Mouse (Mus musculus): ENCODE measurements around the gene Cep83.
A peak's percentile ranks its signal among the peaks of the same experiment; 100 is the strongest.

The Cep83 gene

DNA sequence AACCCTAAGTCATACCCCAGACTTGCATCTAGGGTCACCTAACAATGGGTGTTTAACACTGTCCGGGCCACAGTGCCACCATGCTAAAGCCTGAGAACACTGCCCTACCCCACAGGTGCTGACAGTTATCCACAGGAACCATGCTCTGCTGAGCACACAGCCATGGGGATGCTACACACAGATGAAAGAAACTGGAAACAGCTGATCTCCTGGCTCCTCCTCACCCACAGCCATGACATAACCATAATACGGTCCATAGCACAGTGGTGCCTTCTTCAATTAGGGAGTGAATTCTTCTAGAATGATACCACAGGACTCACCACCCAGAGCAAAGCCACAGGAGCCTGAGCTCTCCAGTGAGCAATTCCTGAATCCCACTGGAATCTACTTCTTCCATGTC, 137.5 kb downstream of the Cep83 start:
- DNase-seq (ENCODE audit: extremely low read depth, insufficient read length, low spot score) = no peak

GRCm38 (mm10) chr10:94826436-94826835, 138.0 kb downstream of the Cep83 start:
- DNase-seq (ENCODE audit: extremely low read depth, insufficient read length, low spot score) = no peak

DNA sequence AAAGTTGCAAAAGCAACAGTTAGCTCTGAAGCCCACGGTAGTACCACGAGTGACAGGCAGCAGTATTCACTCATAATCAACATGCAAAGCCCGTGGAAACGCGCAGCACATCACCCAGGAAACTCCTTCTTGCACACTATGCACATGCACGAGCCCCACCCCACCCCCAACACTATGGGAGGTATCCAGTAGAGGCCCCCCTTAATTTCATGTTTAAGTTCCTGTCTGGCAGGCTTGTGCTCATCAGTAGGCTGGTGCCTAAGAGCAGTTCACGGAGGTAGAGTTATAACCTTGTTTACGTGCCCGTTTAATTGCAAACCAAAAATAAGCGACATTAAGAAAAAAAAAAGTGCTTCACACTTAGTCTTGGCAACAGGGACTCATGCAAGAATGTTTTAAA, 138.9 kb downstream of the Cep83 start:
- no peak for DNase-seq (ENCODE audit: extremely low read depth, insufficient read length, low spot score)

DNA sequence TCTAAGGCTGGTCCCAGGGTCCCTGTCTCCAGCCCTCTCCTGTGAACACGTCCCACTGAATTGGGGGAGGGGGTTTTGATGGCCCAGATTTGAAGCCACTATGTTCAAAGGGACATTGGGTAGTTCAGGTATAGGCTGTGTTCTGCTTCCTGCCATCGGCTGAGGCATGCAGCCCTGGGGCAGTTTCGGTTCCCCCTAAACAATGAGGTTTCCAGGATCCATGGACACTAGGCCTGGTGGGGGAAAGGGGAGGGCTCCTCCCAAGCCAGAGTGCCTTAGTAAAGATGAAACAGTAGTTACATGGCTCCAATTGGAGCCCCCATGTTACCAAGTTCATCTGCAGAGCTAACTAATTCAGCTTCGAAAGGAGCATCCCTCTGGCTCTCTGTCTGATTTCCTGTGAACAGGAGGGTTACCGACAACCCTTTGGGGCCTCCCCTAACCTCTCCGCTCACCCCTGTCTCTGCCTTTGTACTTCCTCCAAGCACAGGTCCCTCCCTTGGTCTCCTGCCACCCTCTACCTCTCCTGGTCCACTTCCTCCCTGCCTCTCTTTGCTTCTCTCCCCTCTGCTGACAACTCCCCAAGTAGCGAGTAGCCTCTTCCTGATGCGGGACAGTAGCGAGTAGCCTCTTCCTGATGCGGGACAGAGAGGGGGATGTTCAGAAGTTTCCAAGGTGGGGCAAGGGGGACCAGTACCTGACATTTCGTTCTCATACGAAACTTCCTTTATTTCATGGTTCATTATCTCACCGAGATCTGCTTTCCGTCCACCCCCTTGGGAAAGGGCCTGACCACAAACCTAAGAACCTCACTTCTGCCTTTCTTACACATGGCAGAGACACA, 139.7 kb downstream of the Cep83 start:
- DNase-seq (ENCODE audit: extremely low read depth, insufficient read length, low spot score) = no peak

- DNase-seq (ENCODE audit: extremely low read depth, insufficient read length, low spot score) = no peak
Observed at GRCm38 (mm10) chr10:94828734-94829230, 140.3 kb downstream of the Cep83 start.

DNA sequence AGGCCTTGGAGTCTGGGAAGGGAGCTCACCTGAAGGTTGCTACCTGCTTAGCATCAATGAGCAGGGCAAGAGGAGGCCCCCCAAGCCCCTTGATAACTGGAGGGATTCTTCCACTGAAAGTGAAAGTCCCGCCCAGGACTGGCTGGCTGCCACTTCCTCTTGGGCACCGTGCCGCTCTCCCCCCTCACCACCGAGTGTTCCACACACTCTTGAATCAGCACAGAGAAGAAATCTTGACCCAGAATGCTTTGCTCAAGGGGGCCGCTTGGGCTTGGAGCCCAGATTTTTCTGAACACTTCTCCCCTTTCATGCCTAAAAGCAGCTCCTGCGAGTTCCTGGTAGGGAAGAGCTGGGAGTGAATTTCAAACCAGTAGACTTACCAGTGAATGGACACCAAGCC, 141.0 kb downstream of the Cep83 start:
- peak; percentile 31 for DNase-seq (ENCODE audit: extremely low read depth, insufficient read length, low spot score)

DNA sequence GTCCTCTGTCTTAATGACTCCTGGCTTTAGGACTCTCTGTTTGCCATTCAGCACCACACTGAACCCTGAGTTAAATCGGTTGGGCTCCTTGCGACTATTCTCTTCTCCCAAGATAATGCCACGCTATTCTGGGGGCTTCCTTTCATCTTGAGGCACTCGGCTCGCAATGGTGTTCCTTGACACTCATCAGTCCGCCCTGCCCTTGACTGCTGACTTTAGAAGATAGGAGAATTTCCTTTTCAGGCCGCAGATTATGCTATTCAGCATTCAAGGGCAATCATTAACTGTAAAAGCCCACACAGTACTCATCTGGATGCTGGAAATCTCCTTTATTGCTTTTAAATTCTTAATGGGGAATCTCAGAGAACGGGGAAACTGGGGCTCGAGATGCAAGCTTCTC, 147.4 kb downstream of the Cep83 start:
- no peak for DNase-seq (ENCODE audit: extremely low read depth, insufficient read length, low spot score)
